Mouse (Mus musculus) cerebellum, adult 18-20 months (tissue): Measurements from ENCODE around the gene Gsn.

Experiments
- DNase-seq, 2 experiments: peaks; one replicate each; pipeline ENCODE4 v3.0.0; 2021

The Gsn gene

DNA sequence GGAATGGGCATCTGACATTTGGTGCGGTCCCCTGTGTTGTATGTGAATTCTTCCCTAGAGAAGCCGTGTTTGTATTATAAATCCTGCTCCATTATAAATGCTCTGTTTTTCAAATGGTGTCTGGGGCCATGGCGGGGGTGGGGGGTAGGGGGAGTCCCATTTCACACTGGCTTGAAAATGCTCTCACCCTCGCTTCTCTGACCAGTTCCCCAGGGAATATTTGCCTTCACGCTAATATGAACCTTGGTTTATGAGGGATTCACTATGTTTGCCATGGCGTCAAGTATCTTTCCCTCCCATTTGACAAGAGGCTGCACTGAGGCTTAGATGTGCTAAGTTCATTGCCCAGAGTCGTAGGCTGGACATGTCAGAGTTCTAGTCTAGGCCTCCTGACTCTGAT is 718 bp upstream of the Gsn start:
- no peak for DNase-seq

DNA sequence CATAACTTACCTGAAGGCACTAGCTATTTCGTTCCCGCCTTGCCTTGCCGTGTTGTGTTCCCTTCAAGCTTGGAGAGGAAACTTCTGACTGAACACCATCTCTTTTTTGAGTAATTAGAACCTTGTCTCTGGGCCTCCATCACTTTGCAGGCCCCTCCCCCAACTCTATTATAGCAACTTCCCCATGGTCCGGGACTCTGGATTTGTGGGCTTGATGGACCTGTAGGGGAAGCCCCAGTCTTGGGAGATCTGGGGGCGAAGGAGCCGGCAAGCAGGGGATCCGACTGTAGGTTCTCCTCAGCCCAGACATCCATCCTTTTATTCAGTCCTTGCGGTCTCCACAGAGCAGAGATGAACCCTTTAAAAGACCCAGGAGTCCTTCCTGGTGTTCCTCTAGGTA is 752 bp downstream of the Gsn start:
- DNase-seq = no peak

DNA sequence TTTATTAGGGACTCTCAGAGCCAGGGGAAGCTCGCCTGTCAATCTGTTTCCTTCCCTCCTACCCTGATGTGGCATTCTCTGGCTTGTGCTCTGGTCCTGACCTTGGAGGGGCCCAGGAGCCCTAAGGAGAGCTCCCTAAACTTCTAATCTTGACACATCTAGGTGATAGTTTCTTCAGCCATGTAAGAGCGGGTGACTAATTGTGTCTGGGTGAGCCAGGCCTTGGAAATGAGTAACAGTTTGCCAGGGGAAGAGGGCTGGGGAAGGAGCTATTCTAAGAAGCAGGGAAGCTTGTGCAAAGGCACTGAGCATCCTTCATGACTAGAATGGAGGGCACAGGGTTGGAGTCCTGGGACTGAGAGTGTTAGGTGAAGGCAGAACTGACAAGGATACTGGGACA is 1.7 kb downstream of the Gsn start:
- DNase-seq = no peak

DNA sequence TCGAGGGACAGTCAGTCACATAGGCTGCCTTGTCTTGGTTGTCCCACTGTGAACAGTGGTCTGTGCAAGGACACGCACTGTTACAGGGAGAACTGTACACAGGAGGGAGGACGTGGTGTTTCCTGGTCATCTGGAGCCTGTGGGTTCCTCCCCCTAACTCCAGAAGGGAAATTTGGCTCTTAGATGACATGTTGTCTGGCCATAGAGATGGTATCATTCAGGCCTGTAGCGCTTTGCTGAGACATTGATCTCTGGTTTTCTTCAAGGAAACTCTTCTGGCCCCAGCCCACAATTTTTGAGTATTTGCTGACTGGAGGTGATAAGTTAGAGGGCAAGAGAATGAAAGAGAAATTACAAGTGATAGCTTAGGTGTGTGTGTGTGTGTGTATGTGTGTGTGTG is 2.4 kb downstream of the Gsn start:
- DNase-seq = no peak

DNA sequence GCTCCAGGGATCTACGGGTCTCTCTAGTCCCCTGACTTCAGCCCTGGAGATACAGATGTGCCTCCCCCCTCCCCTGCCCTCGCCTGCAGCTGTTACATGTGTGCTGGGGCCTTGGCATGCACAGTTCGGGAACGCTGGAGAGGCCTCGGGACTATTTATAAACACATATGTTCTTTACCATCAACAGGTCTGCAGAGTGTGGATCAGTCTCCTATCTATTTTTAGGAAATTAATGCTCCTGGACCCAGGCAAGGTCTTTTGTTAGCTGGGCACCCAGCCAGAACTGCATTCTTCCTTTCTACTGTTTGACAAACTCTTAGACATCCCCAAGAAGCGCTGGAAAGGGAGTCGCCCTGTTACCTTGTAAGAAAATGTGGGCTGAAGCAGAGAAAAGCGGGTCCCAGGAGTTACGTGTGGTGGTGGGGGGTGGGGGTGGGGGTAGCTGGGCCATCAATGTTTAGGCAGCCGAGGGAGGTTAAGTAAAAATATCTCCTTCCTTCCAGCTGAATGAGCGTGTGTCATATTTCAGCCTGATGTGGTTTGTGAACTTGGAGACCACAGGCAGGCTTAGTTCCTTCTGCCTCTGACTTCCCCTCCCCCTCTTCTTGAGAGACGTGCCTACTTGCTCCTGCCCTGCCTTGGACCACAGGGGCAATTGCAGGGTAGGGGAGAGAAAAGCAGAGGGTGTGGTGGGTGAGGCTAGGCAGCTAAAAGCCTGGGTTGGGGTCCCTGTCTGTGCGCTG is 3.3 kb downstream of the Gsn start:
- no peak for DNase-seq

DNA sequence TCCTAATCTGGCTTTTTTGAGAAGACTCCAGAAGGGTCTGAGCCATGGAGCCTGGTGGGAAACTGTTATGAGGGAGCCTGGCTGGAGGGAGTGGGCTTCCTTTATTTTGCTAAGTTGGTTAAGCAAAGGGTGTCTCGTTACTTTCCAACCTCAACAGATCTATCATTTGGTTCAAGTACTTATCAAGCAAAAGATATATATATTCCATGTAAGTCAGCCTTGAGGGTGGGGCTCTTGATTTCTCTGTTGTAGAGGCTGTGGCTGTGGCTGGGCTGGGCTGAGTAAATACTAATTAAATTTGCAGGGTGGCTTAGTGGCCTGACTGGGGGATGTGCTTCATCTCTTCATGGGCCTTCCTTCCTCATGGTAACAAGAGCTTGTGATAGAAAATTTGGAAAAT is 4.1 kb downstream of the Gsn start:
- DNase-seq = no peak

DNA sequence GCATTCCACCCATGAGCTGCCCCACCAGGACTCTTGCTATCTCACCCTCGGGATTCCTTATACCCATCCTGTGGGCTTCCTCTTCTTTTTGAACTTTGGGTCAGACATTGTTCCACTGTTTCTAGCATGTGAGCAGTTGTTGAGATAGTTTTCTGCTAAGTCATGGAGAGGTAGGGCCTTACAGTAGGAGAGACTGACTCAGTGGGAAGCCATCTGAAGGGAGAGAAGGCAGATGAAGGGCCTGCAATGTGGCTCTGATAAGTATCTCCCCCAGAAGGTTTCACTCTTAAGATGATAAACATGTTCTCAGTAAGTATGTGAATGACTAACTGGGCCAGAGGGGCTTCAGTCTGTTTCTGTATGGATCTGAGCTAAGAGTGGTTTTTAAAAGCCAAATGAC is 7.9 kb downstream of the Gsn start:
- no peak for DNase-seq

DNA sequence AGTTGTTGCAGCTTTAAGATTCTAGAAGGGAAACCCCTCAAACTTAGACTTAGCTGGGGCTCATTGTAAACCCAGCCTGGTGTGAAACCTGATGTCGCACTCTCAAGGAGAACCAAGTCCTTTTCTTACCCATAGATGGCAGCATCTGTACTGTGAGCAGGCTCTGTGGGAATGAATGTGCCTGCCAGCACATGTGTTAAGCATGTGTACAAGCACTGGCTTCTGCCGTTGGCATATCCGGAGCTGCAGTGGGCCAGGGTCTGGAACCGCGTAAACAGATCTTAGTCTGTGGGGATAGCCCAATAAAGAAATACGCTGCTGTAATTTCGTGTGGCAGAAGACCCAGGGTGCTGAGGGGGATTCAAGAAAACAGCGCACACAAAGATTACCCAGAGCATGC is 9.1 kb downstream of the Gsn start:
- no peak for DNase-seq

DNA sequence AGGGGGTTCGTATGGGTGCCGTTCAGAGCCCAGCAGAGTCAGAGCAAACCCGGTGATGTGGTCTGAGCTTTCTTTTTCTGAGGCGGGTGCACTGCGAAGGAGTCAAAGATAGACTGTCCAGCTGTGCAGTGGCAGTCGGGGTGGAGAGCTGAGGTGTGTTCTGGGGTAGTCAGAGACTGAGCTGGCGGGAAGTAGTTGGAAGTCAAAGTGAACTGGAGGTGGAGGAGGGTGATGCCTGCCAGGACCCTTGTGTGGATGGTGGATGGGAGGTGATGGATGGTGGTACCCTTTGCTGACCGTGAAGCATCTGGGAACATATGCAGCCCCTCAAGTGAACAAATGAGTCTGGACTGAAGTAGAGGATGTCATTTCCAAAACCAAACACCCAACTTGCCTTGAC is 9.6 kb downstream of the Gsn start:
- DNase-seq = no peak

DNA sequence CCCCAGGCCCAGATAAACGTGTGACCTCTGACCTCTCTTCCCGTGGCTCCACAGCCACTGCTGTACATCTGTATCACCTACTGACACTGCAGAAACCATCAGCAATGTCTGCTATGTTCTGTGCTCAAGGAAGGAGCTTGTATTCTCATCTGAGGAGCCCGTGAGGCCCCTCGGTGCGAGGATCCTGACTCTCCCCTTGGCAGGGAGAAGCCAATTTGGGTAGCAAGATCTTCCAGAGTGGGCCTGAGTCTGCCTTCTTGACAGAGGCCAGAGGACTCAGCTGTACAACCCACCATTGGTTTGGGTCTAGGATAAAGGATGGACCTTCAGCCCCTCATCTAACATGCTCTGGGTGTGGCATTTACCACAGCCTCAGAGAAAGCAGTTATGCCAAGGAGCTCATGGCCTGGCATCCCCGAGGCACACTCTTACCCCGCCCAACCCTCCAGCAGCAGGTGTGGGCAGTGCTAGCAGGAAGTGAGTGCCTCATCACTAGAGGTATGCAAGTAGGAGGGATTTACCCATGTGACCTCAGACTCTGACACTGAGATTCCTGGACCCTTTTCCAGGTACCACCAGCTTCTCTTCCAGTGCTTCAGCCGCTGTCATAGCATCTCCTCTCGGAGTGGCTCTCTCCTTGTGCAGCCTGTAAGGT is 10.2 kb downstream of the Gsn start:
- no peak for DNase-seq

DNA sequence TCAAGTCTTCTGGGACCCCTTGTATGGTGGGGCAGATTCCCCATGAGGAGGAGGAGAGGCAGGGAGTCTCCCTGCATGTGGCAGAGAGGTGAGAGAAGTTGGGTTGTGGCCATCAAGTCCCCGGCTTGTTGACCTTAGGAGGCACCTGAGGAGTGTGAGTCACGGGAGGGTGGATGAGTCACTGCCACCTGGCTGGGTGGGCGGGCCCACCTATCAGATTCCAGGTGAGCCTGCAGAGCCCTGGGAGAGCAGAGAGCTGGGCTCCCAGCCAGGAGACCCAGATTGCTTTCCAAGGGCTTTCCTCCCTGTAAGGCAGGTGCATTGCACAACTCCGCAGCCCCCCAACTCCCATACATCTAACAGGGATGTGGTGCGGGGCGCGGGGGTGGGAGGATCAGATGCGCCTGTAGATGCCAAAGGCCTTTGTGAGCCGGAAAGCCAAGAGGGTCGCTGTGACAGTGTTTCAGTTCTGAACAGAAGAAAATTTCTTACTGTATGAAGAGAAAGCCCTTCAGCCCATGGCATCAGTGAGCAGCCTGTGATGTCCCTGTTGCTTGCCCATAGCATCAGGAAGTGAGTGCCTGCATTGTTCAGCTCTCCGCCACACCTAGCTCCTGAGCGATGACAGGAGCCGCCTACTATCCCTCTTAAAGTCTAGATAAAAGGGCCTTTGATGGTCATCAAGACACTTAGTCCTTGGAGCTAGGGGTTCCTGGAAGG is 11.1 kb downstream of the Gsn start:
- DNase-seq = no peak

DNA sequence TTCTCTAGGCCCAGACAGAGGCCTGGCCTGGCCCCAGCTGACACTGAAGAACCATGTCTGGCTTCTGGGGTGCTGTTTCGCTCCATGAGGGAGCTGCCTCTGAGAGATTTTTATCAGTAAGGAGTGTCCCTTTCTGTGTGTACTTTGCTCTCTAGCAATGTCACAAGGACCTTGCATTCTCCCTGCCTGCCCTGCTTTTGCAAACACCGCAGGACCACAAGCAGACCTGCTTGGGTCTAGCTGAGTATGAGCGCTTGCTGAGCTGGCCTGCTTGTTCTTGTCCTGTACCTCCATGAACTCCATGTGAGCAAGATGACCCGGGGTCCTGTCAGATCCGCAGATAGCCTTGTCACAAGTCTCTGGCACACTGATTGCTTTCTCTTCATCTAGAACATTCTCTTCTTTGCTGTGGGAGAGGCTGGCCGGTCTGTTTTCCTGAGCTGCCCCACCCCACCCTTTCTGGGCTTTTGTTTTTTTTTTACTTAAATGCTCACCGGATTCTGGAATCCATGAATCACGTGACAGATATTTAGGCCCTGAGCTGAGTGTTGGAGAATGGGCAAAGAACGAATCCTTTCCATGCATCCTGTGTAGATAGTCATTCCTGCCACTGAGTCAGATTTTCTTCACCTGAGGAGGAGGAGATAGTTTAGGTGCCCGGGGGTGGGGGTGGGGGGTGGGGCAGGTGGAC is 11.8 kb downstream of the Gsn start:
- DNase-seq = no peak

DNA sequence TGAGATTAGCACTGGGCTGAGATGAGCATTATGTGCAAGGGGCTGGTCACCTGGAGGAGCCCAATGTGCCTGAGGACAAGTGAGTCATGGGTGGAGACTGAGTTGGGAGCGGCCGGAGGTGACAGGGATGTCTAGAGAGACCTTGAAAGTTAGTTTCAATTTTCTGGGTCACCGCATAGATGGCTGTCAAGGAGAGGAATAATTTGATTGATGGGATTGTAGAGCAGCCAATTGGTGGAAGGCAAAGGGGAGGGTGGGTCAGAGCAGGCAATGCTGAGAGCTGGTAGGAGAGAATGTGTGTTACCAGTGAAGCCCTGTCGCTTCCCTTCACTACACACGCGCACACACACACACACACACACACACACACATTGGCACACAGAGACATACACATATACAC is 13.0 kb downstream of the Gsn start:
- DNase-seq = no peak

DNA sequence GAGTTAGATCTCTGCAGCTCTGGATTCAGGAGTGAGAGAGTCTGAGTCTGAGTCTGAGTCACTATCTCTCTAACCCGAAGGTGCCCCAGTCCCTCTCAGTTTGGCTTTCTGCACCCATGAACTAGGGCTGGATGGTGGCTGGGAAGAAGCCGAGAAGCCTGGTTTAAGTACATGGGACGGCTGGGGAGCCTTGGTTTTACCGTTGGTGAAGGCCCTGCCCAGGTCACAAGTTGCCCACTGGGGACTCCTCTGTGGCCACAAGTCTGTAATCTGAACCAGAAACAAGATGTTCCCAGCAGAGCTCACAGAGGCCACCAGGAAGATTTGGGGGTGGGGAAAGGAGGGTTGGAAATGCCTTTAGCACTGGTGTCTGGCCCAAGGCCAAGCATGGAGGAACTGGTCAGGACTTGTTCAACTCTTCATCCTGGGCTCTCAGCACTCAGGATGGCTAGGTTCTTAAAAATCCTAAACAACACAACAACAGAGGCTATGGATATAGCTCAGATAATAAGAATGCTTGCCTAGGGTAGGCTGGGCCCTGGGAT is 13.6 kb downstream of the Gsn start:
- no peak for DNase-seq

DNA sequence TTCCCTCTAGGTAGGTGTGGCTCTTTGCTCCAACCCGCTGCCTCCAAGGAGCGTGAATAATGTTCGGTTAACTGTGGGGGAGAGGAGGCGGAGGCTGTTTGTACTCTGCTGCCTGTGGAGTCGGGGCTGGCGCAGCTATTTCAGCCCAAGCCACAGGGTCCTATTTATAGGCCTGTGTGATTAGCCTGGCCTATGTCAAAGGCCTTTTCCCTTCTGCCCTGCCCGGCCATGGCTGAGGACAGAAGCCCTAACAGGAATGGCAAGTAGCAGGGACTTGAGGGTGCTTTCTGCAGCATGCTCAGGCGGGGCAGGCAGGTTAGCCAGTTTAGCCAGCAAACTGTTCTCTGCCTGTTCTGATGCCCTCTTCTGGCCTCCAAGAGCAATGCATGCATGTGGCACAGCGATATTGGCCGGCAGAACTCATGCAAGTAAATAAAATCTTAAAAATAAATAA is 14.4 kb downstream of the Gsn start:
- peak; percentile 53 to 60 for DNase-seq

DNA sequence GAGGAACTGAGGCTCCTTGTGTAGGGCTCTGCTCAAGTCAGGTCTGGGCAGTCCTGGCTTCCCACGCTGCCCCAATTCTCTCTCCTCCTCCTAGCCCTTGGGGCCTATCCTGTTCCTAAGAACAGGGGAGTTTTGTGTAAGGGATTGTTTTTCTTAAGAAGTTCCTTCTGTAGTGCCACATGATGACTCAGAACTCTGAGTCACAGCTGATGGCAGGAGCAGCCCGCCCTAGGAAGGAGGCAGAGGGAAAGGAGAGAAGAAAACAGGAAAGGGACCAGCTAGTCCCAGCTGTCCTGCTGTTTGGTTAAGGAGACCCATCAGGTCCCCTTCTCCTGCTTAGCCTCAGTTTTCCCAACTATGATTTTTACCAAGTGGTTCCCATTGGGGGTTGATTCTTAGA is 15.6 kb downstream of the Gsn start:
- DNase-seq = no peak

DNA sequence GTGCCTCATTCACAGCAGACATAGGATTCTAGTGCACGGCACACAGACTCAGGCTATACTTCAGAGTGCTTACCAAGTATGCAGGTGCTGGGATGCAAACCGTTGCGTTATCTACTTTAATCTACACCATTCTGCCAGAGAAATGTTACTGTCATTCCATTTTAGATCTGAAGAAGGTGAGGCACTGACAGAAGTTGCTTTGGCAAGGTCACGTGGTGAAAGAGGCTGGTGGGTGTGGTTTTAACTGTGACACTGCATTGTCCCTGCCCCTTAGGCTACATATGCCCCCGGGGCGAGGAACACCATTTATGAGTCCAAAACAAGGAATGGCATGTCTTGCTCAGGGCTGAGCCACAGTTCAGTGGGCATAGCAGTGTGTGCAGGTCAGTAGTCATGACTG is 16.7 kb downstream of the Gsn start:
- DNase-seq = no peak

DNA sequence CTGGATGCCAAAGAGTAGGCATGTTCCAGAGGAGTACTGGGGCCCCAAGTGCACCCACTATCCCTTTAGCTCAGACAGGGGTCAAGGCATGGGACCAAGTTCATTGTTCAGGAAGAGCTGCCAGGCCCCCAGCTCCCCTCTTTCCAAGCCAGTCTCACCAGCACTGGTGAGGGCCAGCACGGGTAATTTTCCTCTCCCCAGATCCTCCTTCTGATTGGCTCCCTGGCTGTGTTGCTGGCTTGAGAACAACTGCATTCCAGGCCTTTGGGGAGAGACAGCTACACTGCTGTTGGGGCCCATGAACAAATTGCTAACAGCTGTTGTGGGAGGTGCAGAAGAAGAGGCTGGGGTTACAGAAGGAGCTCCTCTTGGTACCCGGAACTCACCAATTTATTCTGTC is 17.4 kb downstream of the Gsn start:
- DNase-seq = peak in 1 of 2 experiments; percentile 12

DNA sequence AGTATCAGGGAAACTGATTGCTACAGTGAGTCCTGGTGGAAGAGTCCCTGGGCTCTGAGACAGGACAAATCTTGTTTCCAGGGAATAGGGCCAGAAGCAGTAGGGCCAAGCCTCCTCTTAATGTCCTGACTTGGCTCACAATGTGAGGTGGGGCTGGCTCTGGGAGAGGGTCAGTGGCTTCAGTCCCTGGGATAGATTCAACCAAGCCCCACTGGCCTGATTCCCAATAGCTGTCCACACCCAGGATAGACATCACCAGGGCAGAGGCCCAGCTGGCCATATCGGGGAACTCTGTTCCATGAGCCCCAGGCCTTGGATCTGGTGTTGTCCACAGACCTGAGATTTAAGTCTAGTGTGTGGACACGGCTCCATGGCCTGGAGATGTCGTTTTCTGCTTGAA is 21.5 kb downstream of the Gsn start:
- DNase-seq = peak in 1 of 2 experiments; percentile 9

DNA sequence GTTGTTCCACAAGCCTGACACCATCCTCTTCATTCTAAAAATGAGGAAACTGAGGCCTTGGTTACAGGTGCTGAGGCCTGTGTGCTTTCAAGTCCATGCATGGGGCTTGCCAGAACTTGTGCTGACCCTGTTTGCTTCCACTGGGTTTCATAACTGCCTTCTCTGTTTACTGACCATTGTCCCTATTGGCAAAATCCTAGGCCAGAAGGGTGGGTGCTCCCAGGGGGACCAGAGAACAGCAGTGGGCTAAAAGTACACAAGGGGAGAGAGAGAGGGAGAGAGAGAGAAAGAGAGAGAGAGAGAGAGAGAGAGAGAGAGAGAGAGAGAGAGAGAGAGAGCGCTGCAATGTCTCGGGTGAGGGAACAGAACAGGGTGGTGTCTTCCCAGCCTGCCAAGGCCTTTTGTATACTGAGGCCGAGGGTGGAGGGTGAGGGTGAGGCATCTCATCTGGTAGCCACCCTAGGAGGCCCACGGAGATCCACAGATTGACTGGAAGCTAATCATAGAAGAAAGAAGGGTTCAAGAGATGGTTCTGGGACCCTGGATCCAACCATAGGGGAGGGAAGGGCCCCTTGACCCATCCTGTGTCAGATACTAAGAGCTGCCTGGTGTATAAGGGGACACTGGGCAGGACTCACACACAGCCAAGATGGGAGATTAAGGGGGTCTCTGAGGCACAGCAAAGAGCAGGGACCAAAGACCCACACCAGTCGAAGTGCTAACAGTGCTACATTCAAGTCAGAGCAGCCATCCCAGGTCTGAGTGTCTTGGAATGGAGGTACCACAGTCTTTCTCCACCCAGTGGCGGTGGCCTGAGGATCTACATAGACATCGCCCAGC is 22.4 kb downstream of the Gsn start:
- DNase-seq = no peak

DNA sequence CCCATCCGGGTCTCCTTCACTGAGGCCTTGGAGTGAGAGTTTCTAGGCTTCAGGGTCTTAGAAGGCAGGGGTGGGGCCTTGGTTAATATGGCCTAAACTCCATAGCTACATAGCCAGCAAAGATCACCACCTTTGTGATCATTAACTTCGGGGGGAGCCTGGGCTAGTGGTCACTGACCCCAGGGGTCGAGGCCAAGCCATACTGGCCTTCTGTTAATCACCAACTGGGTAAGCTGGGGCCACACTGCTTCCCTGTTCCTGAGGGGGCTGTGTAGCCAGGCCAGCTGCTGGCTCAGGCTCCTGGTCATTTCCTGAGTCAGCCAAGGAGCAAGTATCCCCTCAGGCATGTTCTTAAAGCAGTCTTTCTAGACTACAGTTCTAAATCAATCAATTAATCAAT is 23.8 kb downstream of the Gsn start:
- no peak for DNase-seq

DNA sequence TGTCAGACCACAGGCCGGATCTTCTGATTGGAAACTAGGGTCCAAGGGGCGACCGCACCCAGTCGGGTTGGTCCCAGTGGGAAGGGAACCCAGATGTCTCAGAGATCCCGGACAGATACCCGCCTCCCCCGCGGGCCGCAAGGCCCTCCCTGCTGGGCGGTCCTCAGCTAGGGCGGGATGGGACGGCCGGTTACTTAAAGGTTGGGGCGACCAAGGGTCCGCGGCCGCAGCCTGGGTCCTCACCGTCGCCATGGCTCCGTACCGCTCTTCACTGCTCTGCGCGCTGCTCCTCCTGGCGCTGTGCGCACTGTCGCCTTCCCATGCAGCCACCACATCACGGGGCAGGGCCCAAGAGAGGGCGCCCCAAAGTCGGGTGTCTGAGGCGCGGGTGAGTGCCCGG is 26.0 kb downstream of the Gsn start:
- no peak for DNase-seq
